Mouse (Mus musculus) spleen, adult 2 months (tissue): Measurements from ENCODE around the gene Pcnx2. TPM values are rescaled to one million over a fixed set of nuclear protein-coding genes. Genes with fewer than 3 reads are reported as not detected.

ENCODE experiments used
- DNase-seq, 2 experiments: peaks; one replicate each; pipeline versions ENCODE4 v3.0.0 to v3.0.0-alpha.2; 2012 to 2021; ENCODE audit warnings: low spot score in 2 of 2, low read depth in 1 of 2
- H3K27ac ChIP-seq: fragments of 200-500 bp; 2 replicates; pipeline ENCODE4 v1.5.1; 2012; ENCODE audit warnings: low read length, inconsistent platforms; ENCODE audit not compliant: insufficient read depth
- H3K27me3 ChIP-seq: fragments of 200-500 bp; 2 replicates; pipeline ENCODE4 v1.6.1; 2012; ENCODE audit warnings: mild to moderate bottlenecking, moderate library complexity, low read length, inconsistent platforms; ENCODE audit not compliant: control insufficient read depth, insufficient read depth
- H3K36me3 ChIP-seq: fragments of 200-500 bp; 2 replicates; pipeline ENCODE4 v1.6.1; 2012; ENCODE audit warnings: mild to moderate bottlenecking, low read length, inconsistent platforms; ENCODE audit not compliant: control insufficient read depth, insufficient read depth
- H3K4me1 ChIP-seq: fragments of 200-500 bp; 2 replicates; pipeline ENCODE4 v1.6.1; 2011; ENCODE audit warnings: inconsistent platforms; ENCODE audit not compliant: control insufficient read depth, insufficient read depth, insufficient read length
- H3K4me3 ChIP-seq: fragments of 200-500 bp; 2 replicates; pipeline ENCODE4 v1.5.1; 2011; ENCODE audit warnings: mild to moderate bottlenecking, inconsistent platforms; ENCODE audit not compliant: insufficient read depth, insufficient read length; ENCODE audit errors: extremely low read depth
- CTCF ChIP-seq: fragments of 200-500 bp; IDR thresholded peaks from 2 replicates; pipeline ENCODE4 v1.5.1; 2011; ENCODE audit warnings: mild to moderate bottlenecking, inconsistent platforms; ENCODE audit not compliant: insufficient read depth, insufficient read length, insufficient replicate concordance; ENCODE audit errors: extremely low read depth
- POLR2A ChIP-seq: fragments of 200-500 bp; IDR thresholded peaks from 2 replicates; pipeline ENCODE4 v1.6.1; 2011; ENCODE audit warnings: low read depth, low read length, inconsistent platforms
- whole genome bisulfite sequencing: fragments of 180-500 bp; shearing (Covaris S2); methylation state at CpG from one replicate; pipeline ENCODE4 v1.1.7; 2018; 5-methylcytosine and 5-hydroxymethylcytosine counted together
- polyA plus RNA-seq: library from polyadenylated mRNA; depleted of rRNA; stranded (reverse); fragments of >200 nt; gene quantifications from 2 replicates; pipeline ENCODE4 v1.2.3, GENCODE M21; 2012

Gene Pcnx2
- polyA plus RNA-seq, 1 experiment: 0.20 TPM

- Histone ChIP-seq H3K4me3 (no peak overlapping the region), H3K27ac (no peak overlapping the region), H3K36me3 (no peaks in the 10 kb centered on the region), H3K27me3 (no peaks in the 10 kb centered on the region), H3K4me1 (no peaks in the 10 kb centered on the region)
- no peak for TF ChIP-seq CTCF
- no peak for TF ChIP-seq POLR2A
- DNase-seq: no peak
- WGBS: 70% methylated on average over 9 of the region's 9 CpGs
Measured at GRCm38 (mm10) chr8:125872501-125873249, 25.4 kb downstream of the Pcnx2 start.

DNA sequence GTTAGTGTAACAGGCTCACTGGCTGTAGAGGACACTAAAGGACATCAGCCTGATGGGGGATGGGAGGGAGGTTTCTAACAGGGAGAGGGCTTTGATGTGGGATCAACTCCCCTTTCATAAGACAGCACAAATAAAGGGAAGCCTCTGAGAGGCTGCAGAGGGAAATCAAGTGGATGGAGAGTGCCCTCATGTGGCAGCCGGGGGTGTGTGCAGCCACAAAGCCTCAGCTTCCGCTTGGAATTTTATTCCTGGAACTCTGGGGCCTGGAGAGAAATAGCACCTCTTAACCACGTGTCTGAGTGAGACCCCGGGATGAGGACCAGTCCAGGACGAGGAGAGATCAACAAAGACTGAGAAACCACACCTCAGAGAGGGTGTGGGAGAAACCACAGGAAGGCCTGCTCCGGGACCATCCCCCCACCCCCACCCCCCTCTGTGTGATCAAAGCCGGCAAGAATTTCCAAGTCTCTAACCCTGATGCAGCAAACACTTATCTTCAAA lies 27.2 kb downstream of the Pcnx2 start:
- no peaks in the 10 kb centered on the region for H3K27me3 ChIP-seq
- no peak overlapping the region for H3K4me3 ChIP-seq
- no peak overlapping the region for H3K27ac ChIP-seq
- no peaks in the 10 kb centered on the region for H3K36me3 ChIP-seq
- WGBS: 1% methylated on average over 7 of the region's 7 CpGs
- DNase-seq: peak in 1 of 2 experiments; percentile 8
- H3K4me1 ChIP-seq: no peaks in the 10 kb centered on the region
- TF ChIP-seq CTCF (peak; percentile 81), POLR2A (no peak)

DNA sequence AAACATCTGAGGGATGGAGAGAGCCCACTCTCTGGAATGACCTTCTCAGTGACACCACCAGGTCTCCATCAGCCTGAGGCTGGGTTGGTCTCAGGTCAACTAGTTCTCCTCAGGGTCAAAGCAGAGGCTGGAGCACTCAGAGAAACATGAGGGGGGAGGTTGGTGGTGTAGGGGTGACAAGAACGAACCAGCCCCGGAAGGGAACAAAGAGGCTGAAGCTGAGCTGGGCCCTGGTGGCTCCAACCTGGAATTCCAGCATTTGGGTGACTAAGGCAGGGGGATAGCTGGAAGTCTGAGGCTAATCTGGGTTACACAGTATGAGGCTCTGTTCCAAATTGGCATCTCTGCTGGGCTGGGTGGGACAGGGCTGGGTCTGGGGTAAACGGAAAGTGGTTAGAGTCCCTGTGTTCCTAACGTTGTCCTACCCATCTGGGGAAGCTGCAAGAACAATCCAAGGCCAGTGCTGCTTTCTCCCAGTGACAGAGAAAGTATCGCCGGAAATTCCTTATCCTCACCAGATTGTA lies 27.9 kb downstream of the Pcnx2 start:
- TF ChIP-seq POLR2A: no peak
- TF ChIP-seq CTCF: no peak
- WGBS: 66% methylated on average over 6 of the region's 6 CpGs
- Histone ChIP-seq H3K27me3 (no peaks in the 10 kb centered on the region), H3K36me3 (no peaks in the 10 kb centered on the region), H3K4me1 (no peaks in the 10 kb centered on the region), H3K4me3 (no peak overlapping the region), H3K27ac (no peak overlapping the region)
- no peak for DNase-seq

DNA sequence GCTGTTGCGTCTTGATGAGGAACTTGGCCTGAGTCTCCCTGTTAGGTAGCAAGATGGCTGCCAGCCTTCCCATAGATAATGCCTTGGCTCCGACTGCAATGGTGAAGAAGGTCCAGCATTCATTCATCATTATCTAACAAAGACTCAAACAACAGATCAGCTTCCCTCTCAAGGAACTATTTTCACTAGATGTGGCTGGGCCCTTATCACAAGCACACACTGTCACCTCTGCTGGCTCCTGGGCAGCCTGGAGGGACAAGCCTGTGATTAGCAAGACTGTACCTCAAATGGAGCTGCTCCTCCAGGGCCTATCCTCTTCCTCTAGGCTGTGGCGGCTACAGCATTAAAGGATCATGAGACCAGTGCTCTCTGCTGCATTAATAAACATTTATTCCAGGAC lies 28.4 kb downstream of the Pcnx2 start:
- TF ChIP-seq POLR2A (no peak), CTCF (no peak)
- Histone ChIP-seq H3K27ac (no peak overlapping the region), H3K4me3 (no peak overlapping the region), H3K36me3 (no peaks in the 10 kb centered on the region), H3K4me1 (no peaks in the 10 kb centered on the region), H3K27me3 (no peaks in the 10 kb centered on the region)
- no peak for DNase-seq
- WGBS: 81% methylated on average over 3 of the region's 3 CpGs

GRCm38 (mm10) chr8:125868552-125868951 lies 29.6 kb downstream of the Pcnx2 start:
- DNase-seq: no peak
- 70% methylated on average over 7 of the region's 7 CpGs for WGBS

GRCm38 (mm10) chr8:125866125-125866524 lies 32.0 kb downstream of the Pcnx2 start:
- no peaks in the 10 kb centered on the region for H3K36me3 ChIP-seq
- 80% methylated on average over 12 of the region's 12 CpGs for WGBS
- DNase-seq: no peak
- no peak overlapping the region for H3K27ac ChIP-seq
- H3K4me1 ChIP-seq: no peaks in the 10 kb centered on the region
- TF ChIP-seq POLR2A (no peak), CTCF (no peak)
- no peak overlapping the region for H3K4me3 ChIP-seq
- no peaks in the 10 kb centered on the region for H3K27me3 ChIP-seq

More at GRCm38 (mm10) chr8:125868552-125868951, 29.6 kb downstream of the Pcnx2 start:
- Histone ChIP-seq H3K36me3 (no peaks in the 10 kb centered on the region), H3K4me1 (no peaks in the 10 kb centered on the region), H3K4me3 (no peak overlapping the region), H3K27me3 (no peaks in the 10 kb centered on the region), H3K27ac (no peak overlapping the region)
- TF ChIP-seq CTCF (no peak), POLR2A (no peak)

- Histone ChIP-seq H3K27ac (no peak overlapping the region), H3K27me3 (no peaks in the 10 kb centered on the region), H3K36me3 (no peaks in the 10 kb centered on the region), H3K4me3 (no peak overlapping the region), H3K4me1 (no peaks in the 10 kb centered on the region)
- WGBS: 72% methylated on average over 6 of the region's 6 CpGs
- TF ChIP-seq CTCF (no peak), POLR2A (no peak)
- no peak for DNase-seq
Measured at GRCm38 (mm10) chr8:125857251-125857650, 40.9 kb downstream of the Pcnx2 start.
